Mouse (Mus musculus) lung, adult 2 months (tissue): ENCODE measurements around the gene Rasip1.

Experiments used
- CTCF ChIP-seq: fragments of 200-500 bp; IDR thresholded peaks from 2 replicates; pipeline ENCODE4 v1.5.1; 2011; ENCODE audit warnings: mild to moderate bottlenecking, low read length, control low read depth; ENCODE audit not compliant: insufficient read depth
- POLR2A ChIP-seq: fragments of 200-500 bp; IDR thresholded peaks from 2 replicates; pipeline ENCODE4 v1.6.1; 2011; ENCODE audit warnings: low read depth, mild to moderate bottlenecking, control low read depth, low read length, borderline replicate concordance; ENCODE audit errors: extremely low read depth

GRCm38 (mm10) chr7:45597527-45597926, 29.8 kb upstream of the Rasip1 start:
- TF ChIP-seq POLR2A: no peak
- no peak for TF ChIP-seq CTCF
